In genomic region chr4:142588418-142589083, GRCm38 (mm10) we compare ENCODE assay signal across 9 mouse cellular contexts.
A peak's percentile ranks its signal among the peaks of the same experiment; 100 is the strongest.
DNase-seq lines count a peak whose midpoint lies in the region; ATAC-seq and TF ChIP-seq lines count a peak whose summit lies in the region.
"Had no signal": no experiment of that assay in that cellular context is flagged by ENCODE, and none has a peak within 500 bp of the region (broad histone marks: within the 10 kb centered on the region; RNA-seq: fewer than 3 reads in every experiment).

No protein-coding gene starts in this region.

- 65% methylated on average over 24 of the region's 24 CpGs for WGBS in hindbrain, embryonic 11.5 days
- 73% methylated on average over 24 of the region's 24 CpGs for WGBS in hindbrain, embryonic 10.5 days
- WGBS in embryonic facial prominence, embryonic 14.5 days: 30% methylated on average over 24 of the region's 24 CpGs
- WGBS in kidney, postnatal 0 days: 39% methylated on average over 24 of the region's 24 CpGs
- WGBS in midbrain, embryonic 16.5 days: 39% methylated on average over 24 of the region's 24 CpGs

- H3K36me3 ChIP-seq in hindbrain, embryonic 11.5 days (ENCODE audit: control insufficient read depth, insufficient read depth, low read length): no peaks in the 10 kb centered on the region
- no peaks in the 10 kb centered on the region for H3K36me3 ChIP-seq in hindbrain, embryonic 10.5 days
- H3K36me3 ChIP-seq in embryonic facial prominence, embryonic 14.5 days (ENCODE audit: control insufficient read depth, insufficient read depth, low read length): no peaks in the 10 kb centered on the region
- H3K36me3 ChIP-seq in kidney, postnatal 0 days (ENCODE audit: insufficient read depth, low read length): no peaks in the 10 kb centered on the region
- no peaks in the 10 kb centered on the region for H3K36me3 ChIP-seq in midbrain, embryonic 16.5 days (ENCODE audit: control insufficient read depth, insufficient read depth, low read length)

- H3K27me3 ChIP-seq in hindbrain, embryonic 11.5 days (ENCODE audit: control insufficient read depth, insufficient read depth, low read length): no peaks in the 10 kb centered on the region
- H3K27me3 ChIP-seq in hindbrain, embryonic 10.5 days (ENCODE audit: insufficient read depth, poor library complexity, severe bottlenecking): peaks cover 8% of the 10 kb centered on the region; the same call in 1 of the 2 replicates
- H3K27me3 ChIP-seq in embryonic facial prominence, embryonic 14.5 days (replicated peaks; ENCODE audit: control insufficient read depth, insufficient read depth, low read length): no peaks in the 10 kb centered on the region
- no peaks in the 10 kb centered on the region for H3K27me3 ChIP-seq in kidney, postnatal 0 days (ENCODE audit: insufficient read depth, low read length)
- no peaks in the 10 kb centered on the region for H3K27me3 ChIP-seq in midbrain, embryonic 16.5 days (ENCODE audit: control insufficient read depth, insufficient read depth, low read depth, low read length)

- H3K4me3 ChIP-seq in hindbrain, embryonic 11.5 days (ENCODE audit: low read depth, low read length): no peak overlapping the region
- H3K4me3 ChIP-seq in hindbrain, embryonic 10.5 days: no peak overlapping the region
- H3K4me3 ChIP-seq in embryonic facial prominence, embryonic 14.5 days (ENCODE audit: low read depth, low read length): peak overlapping the region; percentile 16
- 0 out of 2 replicates have a peak overlapping the region, but pooled peaks have one; percentile 7 for H3K4me3 ChIP-seq in kidney, postnatal 0 days (replicated peaks; ENCODE audit: low read depth, low read length)
- no peak overlapping the region; the same call in 1 of the 2 replicates for H3K4me3 ChIP-seq in midbrain, embryonic 16.5 days (ENCODE audit: low read depth, low read length)

- DNase-seq in hindbrain, embryonic 11.5 days (ENCODE audit: low spot score): peak; percentile 46
- no peak for DNase-seq in hindbrain, embryonic 10.5 days (ENCODE audit: low spot score)
- peak; percentile 24 for DNase-seq in embryonic facial prominence, embryonic 14.5 days (ENCODE audit: low spot score)
- peak; percentile 8 for DNase-seq in kidney, postnatal 0 days (ENCODE audit: low spot score)
- no peak for DNase-seq in gastrocnemius, postnatal 10 days
- DNase-seq in ovary, postnatal 36 days (ENCODE audit: low spot score): no peak
- DNase-seq: adrenal gland, postnatal 36 days had no signal

- no peaks in the 10 kb centered on the region for H3K9me3 ChIP-seq in hindbrain, embryonic 11.5 days (ENCODE audit: control insufficient read depth, low read length)
- H3K9me3 ChIP-seq in hindbrain, embryonic 10.5 days: no peaks in the 10 kb centered on the region
- H3K9me3 ChIP-seq in embryonic facial prominence, embryonic 14.5 days (ENCODE audit: control insufficient read depth, low read length): no peaks in the 10 kb centered on the region
- no peaks in the 10 kb centered on the region for H3K9me3 ChIP-seq in kidney, postnatal 0 days (replicated peaks; ENCODE audit: low read length)
- no peaks in the 10 kb centered on the region for H3K9me3 ChIP-seq in midbrain, embryonic 16.5 days (replicated peaks; ENCODE audit: control insufficient read depth, low read length, poor library complexity, severe bottlenecking)

- TF ChIP-seq CTCF in kidney, postnatal 0 days (IDR thresholded peaks at IDR 0.05; ENCODE audit: low read depth): no peak

- ATAC-seq in hindbrain, embryonic 11.5 days (ENCODE audit: low FRiP score): peak; percentile 83
- 0 out of 2 replicates have a peak, but pooled peaks have one; percentile 41 for ATAC-seq in embryonic facial prominence, embryonic 14.5 days (ENCODE audit: low read depth)
- ATAC-seq in kidney, postnatal 0 days (replicated peaks; ENCODE audit: low FRiP score, low read depth): no peak
- ATAC-seq in midbrain, embryonic 16.5 days: peak; percentile 79
- ATAC-seq in inflammation-experienced regulatory T-cells, adult 6 months: no peak

- H3K4me1 ChIP-seq in hindbrain, embryonic 11.5 days (replicated peaks; ENCODE audit: control insufficient read depth, insufficient read depth, low read length): no peaks in the 10 kb centered on the region
- H3K4me1 ChIP-seq in hindbrain, embryonic 10.5 days (replicated peaks): peaks cover 28% of the 10 kb centered on the region
- peaks cover 13% of the 10 kb centered on the region for H3K4me1 ChIP-seq in embryonic facial prominence, embryonic 14.5 days (ENCODE audit: control insufficient read depth, insufficient read depth, low read length)
- H3K4me1 ChIP-seq in kidney, postnatal 0 days (replicated peaks; ENCODE audit: insufficient read depth, low read length): 0 out of 2 replicates have a peak, but pooled peaks cover 5% of the 10 kb centered on the region
- peaks cover 25% of the 10 kb centered on the region for H3K4me1 ChIP-seq in midbrain, embryonic 16.5 days (ENCODE audit: control insufficient read depth, insufficient read depth, low read length)

- H3K27ac ChIP-seq in hindbrain, embryonic 11.5 days (ENCODE audit: low read depth, low read length): no peak overlapping the region
- H3K27ac ChIP-seq in hindbrain, embryonic 10.5 days: no peak overlapping the region
- no peak overlapping the region for H3K27ac ChIP-seq in embryonic facial prominence, embryonic 14.5 days (replicated peaks; ENCODE audit: low read depth, low read length)
- peak overlapping the region; percentile 47; the same call in 1 of the 2 replicates for H3K27ac ChIP-seq in kidney, postnatal 0 days
- peak overlapping the region; percentile 80 for H3K27ac ChIP-seq in midbrain, embryonic 16.5 days (ENCODE audit: low read length)

- no peak overlapping the region for H3K4me2 ChIP-seq in hindbrain, embryonic 11.5 days (replicated peaks; ENCODE audit: low read depth, low read length)
- peak overlapping the region; percentile 45 for H3K4me2 ChIP-seq in embryonic facial prominence, embryonic 14.5 days (ENCODE audit: low read depth, low read length)
- H3K4me2 ChIP-seq in kidney, postnatal 0 days (ENCODE audit: low read length): peak overlapping the region; percentile 47
- H3K4me2 ChIP-seq in midbrain, embryonic 16.5 days (ENCODE audit: low read length): peak overlapping the region; percentile 40

- no peak overlapping the region for H3K9ac ChIP-seq in hindbrain, embryonic 11.5 days (ENCODE audit: low read depth, low read length)
- no peak overlapping the region for H3K9ac ChIP-seq in embryonic facial prominence, embryonic 14.5 days (ENCODE audit: low read depth, low read length)
- no peak overlapping the region for H3K9ac ChIP-seq in kidney, postnatal 0 days (ENCODE audit: low read depth, low read length)
- H3K9ac ChIP-seq in midbrain, embryonic 16.5 days (ENCODE audit: low read depth, low read length): peak overlapping the region; percentile 40; the same call in 1 of the 2 replicates

Comparison
In these comparisons a context has a peak if more than half of its experiments do, and no peak if none do; other contexts are left out.
1. DNase-seq: peak in hindbrain, embryonic 11.5 days (single experiment), embryonic facial prominence, embryonic 14.5 days (single experiment) and kidney, postnatal 0 days (single experiment); none in hindbrain, embryonic 10.5 days (single experiment), gastrocnemius, postnatal 10 days (single experiment) and ovary, postnatal 36 days (single experiment).
2. ATAC-seq: peak in hindbrain, embryonic 11.5 days (single experiment), embryonic facial prominence, embryonic 14.5 days (single experiment) and midbrain, embryonic 16.5 days (single experiment); none in kidney, postnatal 0 days (single experiment) and inflammation-experienced regulatory T-cells, adult 6 months (single experiment).
3. H3K27ac ChIP-seq: peak in kidney, postnatal 0 days (single experiment) and midbrain, embryonic 16.5 days (single experiment); none in hindbrain, embryonic 11.5 days (single experiment), hindbrain, embryonic 10.5 days (single experiment) and embryonic facial prominence, embryonic 14.5 days (single experiment).
4. H3K4me3 ChIP-seq: peak in embryonic facial prominence, embryonic 14.5 days (single experiment) and kidney, postnatal 0 days (single experiment); none in hindbrain, embryonic 11.5 days (single experiment), hindbrain, embryonic 10.5 days (single experiment) and midbrain, embryonic 16.5 days (single experiment).